Mouse (Mus musculus) MEL (cell line): Measurements from ENCODE around the gene Rpl41. TPM values are rescaled to one million over a fixed set of nuclear protein-coding genes. Genes with fewer than 3 reads are reported as not detected.

ENCODE experiments used
- DNase-seq: peaks from one replicate; pipeline ENCODE4 v3.0.0; 2011; ENCODE audit warnings: low read depth, low spot score
- H3K27ac ChIP-seq: 2 replicates; pipeline ENCODE4 v1.5.1; 2012; ENCODE audit warnings: low read depth, mild to moderate bottlenecking, control low read depth, low read length, moderate library complexity; ENCODE audit not compliant: control insufficient read depth
- H3K27me3 ChIP-seq, 2 experiments: fragments of 150-350 bp in 1 of 2; sonication (generic) in 1 of 2; 2 replicates each; pipeline ENCODE4 v1.6.1; 2012; ENCODE audit warnings: low read length in 2 of 2, mild to moderate bottlenecking in 2 of 2, improper control_type of control experiment in 1 of 2, moderate library complexity in 1 of 2; ENCODE audit not compliant: insufficient read depth in 2 of 2, control insufficient read depth in 1 of 2
- H3K36me3 ChIP-seq, 2 experiments: 2 replicates each; pipeline ENCODE4 v1.6.1; 2012 to 2014; ENCODE audit warnings: low read length in 2 of 2, improper control_type of control experiment in 1 of 2, inconsistent platforms in 1 of 2, mild to moderate bottlenecking in 1 of 2; ENCODE audit not compliant: insufficient read depth in 2 of 2, control insufficient read depth in 1 of 2
- H3K4me1 ChIP-seq, 2 experiments: fragments of 150-350 bp in 1 of 2; sonication (generic) in 1 of 2; 2 replicates each; pipeline ENCODE4 v1.6.1; 2012; ENCODE audit warnings: low read length in 2 of 2, improper control_type of control experiment in 1 of 2, mild to moderate bottlenecking in 1 of 2; ENCODE audit not compliant: insufficient read depth in 2 of 2, control insufficient read depth in 1 of 2
- H3K4me3 ChIP-seq, 2 experiments: fragments of 150-350 bp in 1 of 2; sonication (generic) in 1 of 2; 2 replicates each; pipeline ENCODE4 v1.5.1; 2012; ENCODE audit warnings: low read depth in 2 of 2, low read length in 2 of 2, mild to moderate bottlenecking in 2 of 2, moderate library complexity in 2 of 2, control low read depth in 1 of 2, improper control_type of control experiment in 1 of 2; ENCODE audit not compliant: control insufficient read depth in 1 of 2, insufficient read depth in 1 of 2
- H3K79me2 ChIP-seq: 2 replicates; pipeline ENCODE4 v1.6.1; 2012; ENCODE audit warnings: mild to moderate bottlenecking, low read length, moderate library complexity; ENCODE audit not compliant: control insufficient read depth, poor library complexity, insufficient read depth
- H3K9ac ChIP-seq: 2 replicates; pipeline ENCODE4 v1.6.1; 2012; ENCODE audit warnings: low read depth, mild to moderate bottlenecking, control low read depth, low read length, moderate library complexity; ENCODE audit not compliant: control insufficient read depth, poor library complexity, severe bottlenecking
- H3K9me3 ChIP-seq: fragments of 150-350 bp; sonication (generic); replicated peaks from 2 replicates; pipeline ENCODE4 v1.6.1; 2012; ENCODE audit warnings: mild to moderate bottlenecking, low read length, improper control_type of control experiment, moderate library complexity; ENCODE audit not compliant: insufficient read depth
- BHLHE40 ChIP-seq: IDR thresholded peaks from 2 replicates; pipeline ENCODE4 v1.6.1; 2012; ENCODE audit warnings: low read depth, mild to moderate bottlenecking, inconsistent platforms, low read length, improper control_type of control experiment, borderline replicate concordance
- CHD1 ChIP-seq: IDR thresholded peaks from 2 replicates; pipeline ENCODE4 v1.6.1; 2012; ENCODE audit warnings: low read depth, mild to moderate bottlenecking, inconsistent platforms, low read length, improper control_type of control experiment
- CTCF ChIP-seq, 3 experiments: IDR thresholded peaks in 2 of 3; conservative IDR thresholded peaks in 1 of 3; 2 replicates each; pipeline ENCODE4 v1.5.1; 2011 to 2012; ENCODE audit warnings: low read length in 3 of 3, low read depth in 2 of 3, mild to moderate bottlenecking in 2 of 3, improper control_type of control experiment in 1 of 3, inconsistent platforms in 1 of 3, mixed read lengths in 1 of 3, moderate library complexity in 1 of 3; ENCODE audit not compliant: control insufficient read depth in 1 of 3, insufficient read depth in 1 of 3, poor library complexity in 1 of 3, severe bottlenecking in 1 of 3
- E2F4 ChIP-seq: IDR thresholded peaks from 2 replicates; pipeline ENCODE4 v1.6.1; 2011; ENCODE audit warnings: low read depth, low read length, improper control_type of control experiment, borderline replicate concordance
- ELF1 ChIP-seq: IDR thresholded peaks from 2 replicates; pipeline ENCODE4 v1.6.1; 2014; ENCODE audit warnings: low read depth, mild to moderate bottlenecking, inconsistent platforms, low read length, improper control_type of control experiment, moderate library complexity
- EP300 ChIP-seq, 2 experiments: IDR thresholded peaks; 2 replicates each; pipeline ENCODE4 v1.6.1; 2011; ENCODE audit warnings: improper control_type of control experiment in 2 of 2, low read length in 2 of 2, low read depth in 1 of 2, mild to moderate bottlenecking in 1 of 2
- ETS1 ChIP-seq: IDR thresholded peaks from 2 replicates; pipeline ENCODE4 v1.6.1; 2012; ENCODE audit warnings: low read depth, mild to moderate bottlenecking, inconsistent platforms, low read length, improper control_type of control experiment, moderate library complexity
- GABPA ChIP-seq: IDR thresholded peaks from 2 replicates; pipeline ENCODE4 v1.6.1; 2012; ENCODE audit warnings: low read depth, mild to moderate bottlenecking, inconsistent platforms, low read length, improper control_type of control experiment, moderate library complexity
- GATA1 ChIP-seq: IDR thresholded peaks from 2 replicates; pipeline ENCODE4 v1.6.1; 2011; ENCODE audit warnings: low read depth, low read length, improper control_type of control experiment
- HCFC1 ChIP-seq: IDR thresholded peaks from 2 replicates; pipeline ENCODE4 v1.6.1; 2012; ENCODE audit warnings: low read depth, mild to moderate bottlenecking, inconsistent platforms, low read length, improper control_type of control experiment, moderate library complexity
- JUND ChIP-seq: IDR thresholded peaks from 2 replicates; pipeline ENCODE4 v1.6.1; 2011; ENCODE audit warnings: low read depth, mild to moderate bottlenecking, improper control_type of control experiment, low read length
- MAX ChIP-seq: IDR thresholded peaks from 2 replicates; pipeline ENCODE4 v1.6.1; 2011; ENCODE audit warnings: low read length, improper control_type of control experiment
- MAZ ChIP-seq: IDR thresholded peaks from 2 replicates; pipeline ENCODE4 v1.6.1; 2012; ENCODE audit warnings: low read depth, mild to moderate bottlenecking, inconsistent platforms, low read length, improper control_type of control experiment
- MEF2A ChIP-seq: IDR thresholded peaks from 2 replicates; pipeline ENCODE4 v1.6.1; 2014; ENCODE audit warnings: low read depth, mild to moderate bottlenecking, inconsistent platforms, low read length, improper control_type of control experiment; ENCODE audit not compliant: poor library complexity, insufficient replicate concordance, severe bottlenecking; ENCODE audit errors: extremely low read depth
- MXI1 ChIP-seq: IDR thresholded peaks from 2 replicates; pipeline ENCODE4 v1.6.1; 2011; ENCODE audit warnings: mild to moderate bottlenecking, low read depth, low read length, improper control_type of control experiment
- MYB ChIP-seq: IDR thresholded peaks from 2 replicates; pipeline ENCODE4 v1.6.1; 2011; ENCODE audit warnings: mild to moderate bottlenecking, low read depth, low read length, improper control_type of control experiment
- MYC ChIP-seq: IDR thresholded peaks from 2 replicates; pipeline ENCODE4 v1.6.1; 2011; ENCODE audit warnings: low read depth, mild to moderate bottlenecking, low read length, improper control_type of control experiment, moderate library complexity
- NELFE ChIP-seq: IDR thresholded peaks from 2 replicates; pipeline ENCODE4 v1.6.1; 2011; ENCODE audit warnings: low read depth, low read length, improper control_type of control experiment
- NRF1 ChIP-seq: IDR thresholded peaks from 2 replicates; pipeline ENCODE4 v1.6.1; 2014; ENCODE audit warnings: low read depth, mild to moderate bottlenecking, inconsistent platforms, low read length, improper control_type of control experiment, moderate library complexity; ENCODE audit not compliant: poor library complexity, insufficient read depth, severe bottlenecking
- POLR2A ChIP-seq, 2 experiments: IDR thresholded peaks; 2 replicates each; pipeline ENCODE4 v1.6.1; 2011 to 2012; ENCODE audit warnings: low read length in 2 of 2, mild to moderate bottlenecking in 2 of 2, control low read depth in 1 of 2, improper control_type of control experiment in 1 of 2, low read depth in 1 of 2, moderate library complexity in 1 of 2; ENCODE audit not compliant: control insufficient read depth in 1 of 2, insufficient read depth in 1 of 2, poor library complexity in 1 of 2
- POLR2AphosphoS2 ChIP-seq: IDR thresholded peaks from 2 replicates; pipeline ENCODE4 v1.6.1; 2011; ENCODE audit warnings: low read length, improper control_type of control experiment
- POLR2AphosphoS5 ChIP-seq: IDR thresholded peaks from 2 replicates; pipeline ENCODE4 v1.6.1; 2012; ENCODE audit warnings: low read depth, borderline replicate concordance, mild to moderate bottlenecking, inconsistent platforms, low read length, moderate library complexity, mixed read lengths
- RAD21 ChIP-seq: IDR thresholded peaks from 2 replicates; pipeline ENCODE4 v1.6.1; 2011; ENCODE audit warnings: mild to moderate bottlenecking, low read depth, low read length, improper control_type of control experiment
- RCOR1 ChIP-seq: IDR thresholded peaks from 2 replicates; pipeline ENCODE4 v1.6.1; 2012; ENCODE audit warnings: low read depth, mild to moderate bottlenecking, inconsistent platforms, low read length, improper control_type of control experiment
- SIN3A ChIP-seq: IDR thresholded peaks from 2 replicates; pipeline ENCODE4 v1.6.1; 2012; ENCODE audit warnings: low read length, improper control_type of control experiment, inconsistent platforms
- SMC3 ChIP-seq: IDR thresholded peaks from 2 replicates; pipeline ENCODE4 v1.6.1; 2011; ENCODE audit warnings: low read depth, low read length, improper control_type of control experiment
- TAL1 ChIP-seq: IDR thresholded peaks from 2 replicates; pipeline ENCODE4 v1.6.1; 2012; ENCODE audit warnings: mild to moderate bottlenecking, inconsistent platforms, low read length, moderate library complexity, mixed read lengths
- TBP ChIP-seq: IDR thresholded peaks from 2 replicates; pipeline ENCODE4 v1.8.0; 2011; ENCODE audit warnings: low read depth, low read length, improper control_type of control experiment
- TCF12 ChIP-seq: IDR thresholded peaks from 2 replicates; pipeline ENCODE4 v1.6.1; 2014; ENCODE audit warnings: low read depth, mild to moderate bottlenecking, inconsistent platforms, low read length, improper control_type of control experiment, moderate library complexity
- UBTF ChIP-seq: IDR thresholded peaks from 2 replicates; pipeline ENCODE4 v1.6.1; 2012; ENCODE audit warnings: low read depth, mild to moderate bottlenecking, inconsistent platforms, low read length, improper control_type of control experiment, moderate library complexity, borderline replicate concordance; ENCODE audit not compliant: insufficient read depth
- USF1 ChIP-seq: IDR thresholded peaks from 2 replicates; pipeline ENCODE4 v1.6.1; 2014; ENCODE audit warnings: low read depth, mild to moderate bottlenecking, inconsistent platforms, low read length, improper control_type of control experiment, moderate library complexity
- USF2 ChIP-seq, 2 experiments: IDR thresholded peaks; 2 replicates each; pipeline ENCODE4 v1.6.1; 2011 to 2012; ENCODE audit warnings: improper control_type of control experiment in 2 of 2, low read length in 2 of 2, borderline replicate concordance in 1 of 2, inconsistent platforms in 1 of 2, low read depth in 1 of 2, mild to moderate bottlenecking in 1 of 2; ENCODE audit not compliant: insufficient read depth in 1 of 2
- ZC3H11A ChIP-seq: IDR thresholded peaks from 2 replicates; pipeline ENCODE4 v1.6.1; 2012; ENCODE audit warnings: low read depth, mild to moderate bottlenecking, inconsistent platforms, low read length, improper control_type of control experiment
- ZKSCAN1 ChIP-seq: IDR thresholded peaks from 2 replicates; pipeline ENCODE4 v1.6.1; 2012; ENCODE audit warnings: low read depth, mild to moderate bottlenecking, inconsistent platforms, low read length, improper control_type of control experiment, moderate library complexity
- ZMIZ1 ChIP-seq: IDR thresholded peaks from 2 replicates; pipeline ENCODE4 v1.6.1; 2012; ENCODE audit warnings: low read depth, mild to moderate bottlenecking, inconsistent platforms, low read length, improper control_type of control experiment, moderate library complexity
- ZNF384 ChIP-seq: IDR thresholded peaks from 2 replicates; pipeline ENCODE4 v1.6.1; 2012; ENCODE audit warnings: low read depth, mild to moderate bottlenecking, inconsistent platforms, low read length, improper control_type of control experiment
- polyA plus RNA-seq, 2 experiments: library from polyadenylated mRNA; stranded (reverse) in 1 of 2; unstranded in 1 of 2; fragments of >175 nt in 1 of 2; fragments of >200 nt in 1 of 2; gene quantifications; 2 replicates each; pipeline versions ENCODE4 v1.2.1 to v1.2.4; 2012; ENCODE audit warnings: low replicate concordance in 2 of 2, low read depth in 1 of 2; ENCODE audit not compliant: insufficient read length in 2 of 2, insufficient read depth in 1 of 2, missing spikeins in 1 of 2
- total RNA-seq: library from RNA; depleted of rRNA; stranded (reverse); fragments of 300-350 nt; gene quantifications from 2 replicates; pipeline ENCODE4 v1.2.3, GENCODE M21; 2012

Rpl41 gene
- total and polyA plus RNA-seq, 3 experiments: 274 to 10,905 (median 6,931) TPM

DNA sequence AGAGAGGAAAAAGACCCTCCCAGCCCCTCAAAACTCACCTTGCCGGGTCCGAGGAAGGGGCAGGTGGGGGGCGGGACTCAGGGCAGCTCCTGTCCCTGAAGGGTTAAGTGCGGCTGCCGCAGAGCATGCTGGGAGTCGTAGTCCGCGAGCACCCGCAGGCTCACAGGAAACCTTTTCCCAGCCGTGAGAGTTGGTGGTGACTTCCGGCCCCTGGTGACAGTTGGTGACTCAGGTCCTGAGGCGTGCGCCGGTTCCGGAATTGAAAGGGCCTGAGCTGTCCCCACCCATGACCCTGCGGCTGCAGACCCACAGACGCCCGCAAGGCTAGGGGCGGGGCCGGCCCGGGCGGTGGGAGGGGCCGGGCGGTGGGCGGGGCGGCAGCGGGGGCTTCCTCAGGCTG is 50.5 kb downstream of the Rpl41 start, which contains the start of gene Myl6b:
Gene Myl6b, minus strand, starts transcription at position 96 of the 400 bp plus-strand sequence.
- peaks cover 13% of the 10 kb centered on the region for H3K79me2 ChIP-seq
- DNase-seq: peak; percentile 99
- peak within 1 kb of the TSS; percentile 76 for H3K9ac ChIP-seq
- no peaks in the 10 kb centered on the region for H3K9me3 ChIP-seq
- peaks cover 0 to 21% of the 10 kb centered on the region in 2 experiments; a peak in 2 of 4 replicates for H3K36me3 ChIP-seq
- H3K27ac ChIP-seq: peak within 1 kb of the TSS; percentile 82
- H3K4me1 ChIP-seq: peaks cover 17 to 29% of the 10 kb centered on the region in 2 experiments
- peak within 1 kb of the TSS; percentile 54 to 73 for H3K4me3 ChIP-seq
- no peaks in the 10 kb centered on the region for H3K27me3 ChIP-seq
- TF ChIP-seq MAX: 0 out of 2 replicates have a peak, but pooled peaks have one; percentile 24
- peak; percentile 99 for TF ChIP-seq HCFC1
- TF ChIP-seq RAD21: no peak
- peak; percentile 95 for TF ChIP-seq SIN3A
- no peak for TF ChIP-seq MEF2A
- peak; percentile 3; the same call in 1 of the 2 replicates for TF ChIP-seq SMC3
- no peak for TF ChIP-seq CTCF (IDR thresholded peaks at IDR 0.05 in 2 of 3, conservative IDR thresholded peaks at IDR 0.05 in 1 of 3; ENCODE audit: control insufficient read depth in 1 of 3, insufficient read depth in 1 of 3, low read depth in 2 of 3, low read length in 3 of 3, poor library complexity in 1 of 3, severe bottlenecking in 1 of 3)
- TF ChIP-seq ZKSCAN1: 0 out of 2 replicates have a peak, but pooled peaks have one; percentile 5
- TF ChIP-seq MYC: no peak
- peak; percentile 9; the same call in 1 of the 2 replicates for TF ChIP-seq RCOR1
- TF ChIP-seq GATA1: no peak
- peak; percentile 64 for TF ChIP-seq NRF1
- TF ChIP-seq MYB: peak; percentile 96
- TF ChIP-seq JUND: no peak
- TF ChIP-seq ZC3H11A: no peak
- TF ChIP-seq GABPA: 0 out of 2 replicates have a peak, but pooled peaks have one; percentile 54
- TF ChIP-seq POLR2A (IDR thresholded peaks at IDR 0.05; ENCODE audit: control insufficient read depth in 1 of 2, insufficient read depth in 1 of 2, low read depth in 1 of 2, low read length in 2 of 2, poor library complexity in 1 of 2): no peak; a peak in 1 of 4 replicates
- peak; percentile 91 for TF ChIP-seq ETS1
- no peak; the same call in 1 of the 2 replicates for TF ChIP-seq USF1
- peak; percentile 69; the same call in 1 of the 2 replicates for TF ChIP-seq BHLHE40
- TF ChIP-seq EP300 (IDR thresholded peaks at IDR 0.05; ENCODE audit: low read depth in 1 of 2, low read length in 2 of 2): peak; percentile 12 to 95; a peak in 3 of 4 replicates
- TF ChIP-seq CHD1: no peak
- peak; percentile 91; the same call in 1 of the 2 replicates for TF ChIP-seq MAZ
- TF ChIP-seq E2F4: no peak
- no peak for TF ChIP-seq NELFE
- no peak for TF ChIP-seq ZMIZ1
- peak; percentile 63; the same call in 1 of the 2 replicates for TF ChIP-seq POLR2AphosphoS2
- TF ChIP-seq TAL1: no peak
- peak; percentile 96 for TF ChIP-seq ELF1
- TF ChIP-seq MXI1: peak; percentile 73
- TF ChIP-seq ZNF384: 0 out of 2 replicates have a peak, but pooled peaks have one; percentile 35
- TF ChIP-seq USF2 (IDR thresholded peaks at IDR 0.05; ENCODE audit: borderline replicate concordance in 1 of 2, insufficient read depth in 1 of 2, low read depth in 1 of 2, low read length in 2 of 2): no peak
- TF ChIP-seq TCF12: peak; percentile 74
- TF ChIP-seq UBTF: no peak
- no peak for TF ChIP-seq POLR2AphosphoS5
- no peak for TF ChIP-seq TBP
